Mouse (Mus musculus): ENCODE results near the gene Hes7. TPM values are rescaled to one million over a fixed set of nuclear protein-coding genes. Genes with fewer than 3 reads are reported as not detected.

The Hes7 gene
- total RNA-seq, 2 experiments from 2014 or later = not detected

DNA sequence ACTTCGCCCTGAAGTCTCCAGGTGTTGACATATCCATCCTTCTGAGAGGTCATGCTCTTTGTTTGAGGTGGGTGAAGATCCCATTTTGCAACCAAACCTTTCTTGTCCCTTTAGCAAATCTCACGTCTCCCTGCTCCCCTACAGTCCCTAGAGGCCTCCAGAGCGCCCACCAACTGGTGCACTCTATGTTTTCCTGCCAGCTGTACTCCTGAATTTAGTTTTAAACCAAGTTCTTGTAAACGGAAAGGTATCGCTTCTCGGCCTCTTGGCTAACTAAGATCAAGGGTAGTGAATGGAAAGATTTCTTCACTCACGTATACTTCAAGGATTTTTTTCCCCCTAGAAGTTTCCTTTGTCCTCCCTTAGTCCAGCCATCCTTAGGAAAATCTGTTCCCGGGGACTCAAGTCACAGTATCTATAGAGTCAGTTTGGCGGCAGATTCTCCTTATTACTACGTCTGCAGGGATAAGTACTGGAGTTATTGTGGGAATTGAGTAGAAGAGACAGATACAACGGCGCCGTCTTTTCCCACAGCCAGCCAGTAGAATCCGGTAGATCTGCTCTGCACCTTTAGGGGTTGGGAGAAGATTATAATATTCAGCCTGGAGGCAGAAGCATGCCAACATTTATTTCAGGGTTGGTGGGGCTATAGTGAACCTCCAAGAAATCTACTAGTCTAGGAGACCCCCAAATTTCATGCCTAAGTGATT is 603 bp upstream of the Hes7 start:
- no peak for DNase-seq

DNA sequence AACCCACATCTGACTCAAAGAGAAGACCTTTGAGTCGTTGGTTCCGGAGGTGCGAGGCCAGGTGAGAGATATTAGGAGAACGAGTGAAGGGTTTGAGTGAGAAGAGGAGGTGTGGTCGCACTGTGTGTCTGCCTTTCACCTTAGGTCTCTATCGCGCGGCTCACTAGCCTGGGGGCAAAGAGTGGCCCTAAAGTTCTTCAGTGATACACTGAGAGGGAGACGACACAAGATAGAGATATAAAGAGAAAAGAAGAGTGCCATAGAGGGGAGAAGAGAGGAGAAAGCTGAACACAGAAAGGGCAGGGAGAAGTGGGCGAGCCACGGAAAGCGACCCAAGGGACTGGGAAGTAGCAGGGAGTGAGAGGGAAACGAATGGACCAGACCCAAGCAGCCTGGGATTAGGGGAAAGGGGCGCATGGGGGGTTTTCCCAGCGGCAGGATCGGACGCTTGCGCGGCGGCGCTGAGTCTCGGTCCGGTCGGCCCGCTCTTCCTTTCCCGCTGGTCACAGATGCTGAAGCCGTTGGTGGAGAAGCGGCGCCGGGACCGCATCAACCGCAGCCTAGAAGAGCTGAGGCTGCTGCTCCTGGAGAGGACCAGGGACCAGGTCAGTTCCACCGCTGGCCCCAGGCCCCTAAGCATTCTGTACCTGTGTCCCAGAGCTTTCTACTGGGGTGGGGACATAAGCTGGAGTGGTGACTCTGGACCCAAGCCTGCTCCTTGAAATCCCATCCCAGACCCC is 967 bp downstream of the Hes7 start:
- peak; percentile 25 for DNase-seq

DNA sequence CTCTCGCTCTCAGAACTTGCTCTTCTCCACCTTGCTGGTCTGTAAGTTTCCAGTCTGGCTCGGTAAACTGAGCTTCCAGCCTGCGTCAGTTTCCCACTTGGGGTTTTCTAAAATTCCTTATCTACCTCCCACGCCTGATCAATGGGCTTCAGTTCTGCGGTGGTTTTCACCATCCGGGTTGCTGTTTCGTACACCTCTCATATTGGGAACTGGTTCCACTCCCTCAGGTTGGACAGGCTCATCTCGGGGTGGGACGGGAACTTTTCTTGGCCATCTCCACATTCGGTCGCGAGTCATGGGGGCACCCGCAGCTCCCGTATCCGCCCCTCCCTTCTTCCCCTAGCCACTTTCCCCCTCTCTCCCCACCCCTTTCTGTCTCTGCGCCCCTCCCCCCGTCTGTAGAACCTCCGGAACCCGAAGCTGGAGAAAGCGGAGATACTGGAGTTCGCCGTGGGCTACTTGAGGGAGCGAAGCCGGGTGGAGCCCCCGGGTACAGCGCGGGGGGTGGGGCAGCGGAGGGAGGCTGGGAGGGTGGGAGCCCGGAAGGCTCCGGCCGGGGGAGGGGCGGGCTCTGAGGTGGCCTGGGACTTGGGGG is 1.6 kb downstream of the Hes7 start:
- DNase-seq = peak; percentile 69

DNA sequence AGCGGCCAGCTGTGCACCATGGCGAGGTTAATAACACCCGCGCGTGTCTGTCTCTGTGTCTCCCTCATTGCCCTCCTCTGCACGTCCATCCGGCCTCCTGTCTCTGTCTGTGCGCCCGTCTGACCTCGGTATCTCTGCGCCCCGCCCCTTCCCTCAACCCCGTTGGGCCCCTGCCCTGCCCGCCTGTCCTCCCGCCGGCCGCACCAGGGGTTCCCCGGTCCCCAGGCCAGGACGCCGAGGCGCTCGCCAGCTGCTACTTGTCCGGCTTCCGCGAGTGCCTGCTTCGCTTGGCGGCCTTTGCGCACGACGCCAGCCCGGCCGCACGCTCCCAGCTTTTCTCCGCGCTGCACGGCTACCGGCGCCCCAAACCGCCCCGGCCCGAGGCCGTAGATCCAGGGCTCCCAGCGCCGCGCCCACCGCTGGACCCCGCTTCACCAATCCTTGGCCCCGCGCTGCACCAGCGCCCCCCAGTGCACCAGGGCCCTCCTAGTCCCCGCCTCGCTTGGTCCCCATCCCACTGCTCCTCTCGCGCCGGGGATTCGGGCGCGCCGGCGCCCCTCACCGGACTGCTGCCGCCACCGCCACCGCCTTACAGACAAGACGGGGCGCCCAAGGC is 2.2 kb downstream of the Hes7 start, which contains the start of gene 9130213A22Rik:
TSS of gene 9130213A22Rik (minus strand) at position 254 of the 616 bp plus-strand sequence.
- peak; percentile 86 for DNase-seq

DNA sequence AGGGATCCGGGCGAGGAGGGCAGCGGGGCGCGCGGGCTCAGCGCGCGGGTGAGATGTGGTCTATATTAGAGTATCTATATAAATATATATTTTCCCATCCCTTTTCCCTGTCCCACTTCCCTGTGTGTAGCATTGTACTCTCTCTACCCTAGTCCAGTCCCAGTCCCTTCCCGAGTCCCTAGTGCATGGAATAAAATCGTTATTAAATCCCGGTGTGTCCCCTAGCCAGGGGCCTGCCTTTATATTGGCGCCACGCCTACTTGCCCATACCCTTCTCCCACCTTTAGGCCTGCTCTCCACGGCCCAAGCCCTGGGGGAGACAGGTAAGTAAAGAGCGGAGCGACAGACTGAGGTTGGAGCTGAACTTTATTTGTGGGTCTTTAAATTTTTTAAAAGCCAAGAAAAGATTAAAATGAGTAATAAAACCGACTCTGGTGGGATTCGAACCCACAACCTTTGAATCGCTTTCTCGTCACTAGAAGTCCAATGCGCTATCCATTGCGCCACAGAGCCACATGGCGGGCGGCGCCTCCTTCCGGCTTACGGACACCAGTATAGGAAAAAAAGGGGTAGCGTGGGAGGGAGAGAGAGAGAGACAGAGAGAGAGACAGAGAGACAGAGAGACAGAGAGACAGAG is 3.0 kb downstream of the Hes7 start:
- DNase-seq = peak; percentile 84

DNA sequence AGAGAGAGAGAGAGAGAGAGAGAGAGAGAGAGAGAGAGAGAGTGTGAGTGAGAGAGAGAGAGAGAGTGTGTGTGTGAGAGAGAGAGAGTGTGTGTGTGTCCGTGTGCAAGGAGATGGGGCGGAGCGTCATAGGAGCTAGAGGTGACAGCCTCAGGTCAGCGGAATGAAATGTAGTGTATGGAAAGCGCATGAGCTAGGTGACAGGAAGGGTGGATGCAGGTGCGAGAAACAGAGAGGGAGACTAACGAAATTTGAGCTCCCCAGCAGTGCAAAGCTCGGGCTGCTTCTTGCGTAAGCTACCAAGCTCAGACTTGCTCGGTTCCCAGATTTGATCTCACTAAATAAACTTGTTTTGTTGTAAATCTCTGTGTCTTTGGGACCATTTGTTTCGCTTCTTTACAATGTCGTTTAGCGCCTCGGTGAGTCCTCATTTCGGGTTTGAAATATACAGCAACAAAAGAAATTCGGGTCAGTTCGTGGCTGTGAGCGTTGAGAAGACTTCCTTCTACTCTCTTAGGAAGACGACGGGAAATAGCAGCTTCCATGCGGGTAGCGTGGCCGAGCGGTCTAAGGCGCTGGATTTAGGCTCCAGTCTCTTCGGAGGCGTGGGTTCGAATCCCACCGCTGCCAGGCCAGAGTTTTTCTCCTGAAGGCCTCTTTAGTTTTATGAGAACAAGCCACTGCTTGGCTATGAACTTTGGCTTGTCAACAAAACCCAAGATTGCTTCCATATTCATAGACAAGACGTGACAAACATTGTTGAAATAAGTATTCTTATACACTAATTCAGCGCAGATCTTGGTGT is 3.7 kb downstream of the Hes7 start:
- peak; percentile 89 for DNase-seq

DNA sequence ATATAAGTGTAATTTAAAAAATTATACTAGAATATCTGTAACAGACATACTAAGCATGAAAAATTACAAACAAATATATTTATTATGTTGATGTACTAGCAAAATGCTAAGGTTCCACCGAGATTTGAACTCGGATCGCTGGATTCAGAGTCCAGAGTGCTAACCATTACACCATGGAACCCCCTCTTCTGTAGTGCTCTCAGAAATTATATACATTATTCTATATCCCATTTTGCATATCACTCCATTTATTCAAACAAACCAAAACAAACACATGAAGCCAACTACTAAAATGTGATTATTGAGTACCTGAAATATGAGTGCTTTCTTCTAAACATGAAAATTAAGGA is 4.3 kb downstream of the Hes7 start:
- peak; percentile 51 for DNase-seq

DNA sequence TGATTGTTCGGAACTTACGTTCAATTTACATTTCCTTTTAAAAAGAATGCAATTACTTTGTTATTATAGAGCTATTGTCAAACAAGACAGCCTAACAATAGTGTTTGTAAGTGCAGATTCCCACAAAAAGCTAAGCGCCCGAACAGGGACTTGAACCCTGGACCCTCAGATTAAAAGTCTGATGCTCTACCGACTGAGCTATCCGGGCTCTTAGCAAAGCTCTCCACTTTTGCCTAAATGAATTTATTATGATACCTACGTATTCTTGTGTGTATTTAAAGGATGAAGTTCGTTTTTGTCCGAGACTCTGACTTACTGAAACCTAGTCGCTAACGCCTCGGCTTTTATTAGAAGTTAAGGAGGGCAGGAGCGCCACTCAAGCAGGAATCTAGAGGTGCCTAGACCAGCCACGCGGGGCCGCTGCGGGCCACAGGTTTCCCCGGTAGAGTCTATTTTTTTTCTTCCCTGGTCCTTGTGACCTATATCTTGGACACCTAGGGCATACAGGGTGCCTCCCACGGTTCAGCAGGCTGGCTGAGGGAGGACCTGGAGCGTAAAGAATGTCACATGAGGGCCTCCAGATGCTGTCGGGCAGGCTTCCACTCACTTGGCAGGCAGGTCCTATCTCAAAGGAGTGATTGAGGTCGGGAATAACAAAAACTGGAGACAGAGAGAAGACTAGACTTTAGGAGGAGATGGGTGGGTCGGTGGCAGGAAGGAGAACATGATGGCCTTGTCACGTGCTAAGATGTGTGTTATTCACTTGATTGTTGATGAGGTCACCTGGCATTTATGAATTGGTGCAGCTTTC is 5.0 kb downstream of the Hes7 start:
- DNase-seq = peak; percentile 66

DNA sequence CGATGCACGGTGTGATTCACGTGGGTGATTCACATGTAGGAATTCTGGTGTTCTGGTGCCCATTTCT is 5.5 kb downstream of the Hes7 start, which contains the start of gene Aloxe3:
TSS of gene Aloxe3 (plus strand) at position 45 of the 67 bp plus-strand sequence.
- no peak for DNase-seq

DNA sequence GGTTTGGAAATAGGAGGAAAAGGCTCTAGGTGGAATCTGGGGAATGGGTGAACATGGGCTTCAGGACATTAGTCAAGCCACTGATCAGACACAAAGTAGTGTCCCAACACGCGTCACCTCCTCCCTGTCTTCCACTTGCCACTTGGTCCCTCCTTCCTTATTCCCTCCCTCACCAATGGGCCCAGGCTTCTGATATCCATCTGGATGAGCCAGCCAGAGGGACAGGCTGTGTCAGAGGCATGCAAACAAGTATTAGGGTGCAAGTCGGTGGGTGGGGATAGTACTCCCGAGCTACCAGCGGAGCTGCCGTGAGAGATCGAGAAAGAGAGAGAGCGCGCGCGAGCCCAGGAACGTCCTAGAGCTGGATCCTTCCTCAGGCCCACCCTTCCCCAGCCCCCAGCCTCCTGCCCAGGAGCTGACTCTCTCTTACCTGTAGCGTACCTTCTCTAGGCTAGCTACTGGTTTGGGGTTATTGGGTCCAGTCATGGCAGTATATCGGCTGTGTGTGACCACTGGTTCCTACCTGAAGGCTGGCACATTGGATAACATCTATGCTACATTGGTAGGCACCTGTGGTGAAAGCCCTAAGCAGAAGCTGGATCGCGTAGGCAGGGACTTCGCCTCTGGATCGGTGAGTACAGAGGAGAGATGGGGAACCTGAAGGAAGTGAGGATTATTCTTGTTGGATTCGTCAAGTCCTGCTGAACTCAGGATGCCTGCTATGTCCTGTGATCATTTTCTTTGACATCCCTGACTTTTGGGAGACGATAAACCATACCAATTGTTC is 5.9 kb downstream of the Hes7 start:
- no peak for DNase-seq

DNA sequence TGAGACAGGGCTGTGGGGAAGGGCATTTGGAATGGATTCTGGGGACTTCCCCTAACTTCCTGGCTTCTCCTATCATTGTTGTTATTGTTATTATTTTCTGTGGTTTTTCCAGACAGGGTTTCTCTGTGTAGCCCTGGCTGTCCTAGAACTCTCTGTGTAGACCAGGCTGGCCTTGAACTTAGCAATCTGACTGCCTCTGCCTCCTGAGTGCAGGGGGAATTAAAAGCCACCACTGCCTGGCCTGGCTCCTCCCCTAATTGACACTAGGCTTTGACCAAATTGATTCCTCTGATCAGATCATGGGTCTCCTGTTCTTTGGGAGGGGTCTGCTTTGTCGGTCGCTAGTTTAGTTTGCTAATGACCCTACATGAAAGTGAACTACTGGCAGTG is 6.5 kb downstream of the Hes7 start:
- DNase-seq = no peak

DNA sequence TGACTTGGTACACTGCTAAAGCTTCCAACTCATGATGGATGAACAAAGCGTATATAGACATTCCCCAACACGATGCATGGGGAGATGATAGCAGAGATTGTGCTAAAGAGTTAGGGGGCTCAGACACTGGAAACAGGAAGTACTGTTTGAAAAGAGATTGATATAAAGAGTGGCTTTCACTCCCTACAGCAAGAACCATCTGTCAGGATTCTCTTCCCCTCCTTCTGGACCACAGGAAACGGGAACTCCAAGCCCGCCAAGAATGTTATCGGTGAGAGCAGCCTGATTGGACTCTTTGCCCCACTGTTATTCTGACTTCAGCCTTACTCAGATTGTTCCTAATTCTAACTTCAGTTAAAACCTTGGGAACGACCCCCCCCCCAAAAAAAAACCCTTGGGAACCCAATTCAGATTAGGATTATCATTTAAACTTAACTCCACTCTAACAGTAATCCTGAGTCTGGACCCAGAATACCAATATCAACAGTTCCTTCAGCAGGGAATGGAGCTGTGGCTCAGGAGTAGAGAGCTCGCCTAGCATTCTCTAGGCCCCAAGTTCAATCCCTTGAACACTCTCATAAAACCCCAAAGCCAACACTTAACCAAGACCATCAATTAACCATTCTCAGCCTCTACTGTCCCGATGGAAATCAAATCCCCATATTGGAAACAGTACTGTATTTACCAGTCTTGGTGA is 8.4 kb downstream of the Hes7 start:
- no peak for DNase-seq

DNA sequence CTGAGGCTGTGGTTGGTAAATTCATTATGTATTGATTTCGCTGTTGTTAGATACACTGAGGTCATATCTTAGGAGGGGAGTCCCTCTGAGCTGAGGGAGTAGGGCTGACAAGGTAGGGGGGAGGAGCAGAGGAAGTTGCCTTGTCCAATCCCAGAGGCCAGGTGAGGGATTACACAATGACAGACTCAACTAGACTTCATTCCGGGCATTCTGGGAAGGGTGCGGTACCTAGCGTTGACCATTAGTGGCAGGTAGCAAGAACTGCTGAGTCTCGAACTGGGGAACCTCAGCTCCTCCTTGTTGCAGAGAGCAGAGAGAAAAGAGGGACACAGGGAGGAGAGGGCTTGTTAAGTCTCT is 13.3 kb downstream of the Hes7 start:
- DNase-seq = no peak

DNA sequence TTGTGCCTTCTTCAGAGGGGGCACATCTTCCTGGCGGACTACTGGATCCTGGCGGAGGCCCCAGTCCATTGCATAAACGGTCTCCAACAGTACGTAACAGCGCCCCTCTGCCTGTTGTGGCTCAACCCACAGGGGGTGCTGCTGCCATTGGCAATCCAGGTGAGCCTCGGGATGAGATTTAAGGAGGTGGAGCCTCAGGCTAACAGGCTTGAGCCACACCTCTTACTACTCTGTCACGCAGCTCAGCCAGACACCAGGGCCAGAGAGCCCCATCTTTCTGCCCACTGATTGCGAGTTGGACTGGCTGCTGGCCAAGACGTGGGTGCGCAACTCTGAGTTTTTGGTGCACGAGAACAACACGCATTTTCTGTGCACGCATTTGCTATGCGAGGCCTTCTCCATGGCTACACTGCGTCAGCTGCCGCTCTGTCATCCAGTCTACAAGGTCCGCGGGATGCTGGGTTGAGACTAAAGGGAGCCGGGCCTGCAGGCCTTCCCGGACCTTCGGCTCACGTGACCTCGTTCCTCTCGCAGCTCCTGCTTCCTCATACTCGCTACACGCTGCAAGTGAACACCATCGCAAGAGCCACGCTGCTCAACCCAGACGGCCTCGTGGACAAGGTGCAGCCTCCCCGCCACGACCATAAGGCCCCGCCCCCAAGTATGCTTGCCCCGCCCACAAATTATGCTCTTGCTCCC is 13.9 kb downstream of the Hes7 start:
- peak; percentile 39 for DNase-seq

DNA sequence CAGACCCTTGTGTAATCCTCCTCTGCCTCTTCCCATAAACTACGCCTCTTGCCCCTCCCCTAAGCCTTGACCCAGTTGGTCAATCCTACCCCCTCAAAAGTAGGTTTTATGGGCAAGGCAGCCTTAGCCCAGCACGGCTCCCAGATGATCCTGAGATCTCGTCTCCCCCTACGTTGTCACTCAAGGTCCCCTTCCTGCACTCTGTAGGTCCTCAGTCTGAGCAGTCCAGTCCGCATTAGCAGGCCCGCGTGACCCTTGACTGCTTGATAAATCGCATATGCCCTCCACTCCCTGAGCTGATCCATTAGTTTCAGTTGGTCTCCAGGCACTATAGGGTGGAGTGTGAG is 14.4 kb downstream of the Hes7 start:
- DNase-seq = no peak

DNA sequence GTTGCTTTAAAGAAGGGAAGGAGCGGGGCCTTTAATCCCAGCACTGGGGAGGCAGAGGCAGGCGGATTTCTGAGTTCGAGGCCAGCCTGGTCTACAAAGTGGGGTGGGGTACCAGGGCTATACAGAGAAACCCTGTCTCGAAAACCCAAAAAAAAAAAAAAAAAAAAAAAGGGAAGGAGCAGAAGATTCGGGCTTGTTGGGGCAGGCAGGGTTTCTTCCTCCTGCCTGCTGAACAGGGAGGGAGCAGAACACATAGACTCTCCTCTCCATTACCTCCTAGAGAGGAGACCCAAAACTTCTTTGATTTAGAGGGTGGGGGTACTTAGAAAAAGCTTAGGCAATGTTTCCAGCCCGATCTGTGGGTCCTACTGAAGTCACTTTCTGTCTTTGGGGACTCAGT is 15.2 kb downstream of the Hes7 start:
- no peak for DNase-seq

DNA sequence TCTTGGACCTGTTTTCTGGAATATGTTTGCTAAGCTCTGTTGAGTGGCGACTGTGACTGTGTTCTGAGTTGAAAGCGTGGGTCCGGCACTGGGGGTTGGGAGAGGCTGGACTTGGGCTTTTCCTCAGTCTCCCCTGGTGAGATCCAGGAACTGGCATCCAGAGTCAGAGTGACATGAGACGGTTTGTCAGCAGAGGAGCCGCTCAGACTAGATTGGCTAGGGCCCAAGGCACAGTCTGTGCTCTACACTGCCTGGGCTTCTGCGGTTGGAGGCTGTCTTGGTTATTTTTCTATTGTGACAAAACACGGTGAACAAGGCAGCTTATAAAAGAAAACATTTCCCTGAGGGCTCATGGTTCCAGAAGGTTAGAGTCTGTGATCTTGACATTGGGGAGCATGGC is 27.3 kb downstream of the Hes7 start:
- DNase-seq = no peak

DNA sequence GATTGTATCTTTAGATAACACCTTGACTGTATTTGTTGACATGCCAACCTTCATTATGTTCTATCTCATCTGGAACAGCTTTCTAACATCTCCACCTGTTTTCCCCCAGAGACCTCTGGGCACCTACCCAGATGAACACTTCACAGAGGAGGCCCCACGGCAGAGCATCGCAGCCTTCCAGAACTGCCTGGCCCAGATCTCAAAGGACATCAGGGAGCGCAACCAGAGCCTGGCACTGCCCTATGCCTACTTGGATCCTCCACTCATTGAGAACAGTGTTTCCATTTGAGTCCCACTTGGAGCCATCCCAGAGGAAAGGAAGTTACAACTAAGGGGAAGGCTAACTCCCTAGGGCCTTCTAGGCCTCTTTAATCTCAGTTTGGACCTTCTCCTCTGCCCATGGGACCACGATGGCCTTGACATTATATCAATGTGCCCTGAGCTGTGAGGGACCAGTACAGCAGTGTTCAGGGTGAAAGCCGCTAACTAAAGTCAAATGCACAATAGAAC is 28.3 kb downstream of the Hes7 start:
- no peak for DNase-seq

DNA sequence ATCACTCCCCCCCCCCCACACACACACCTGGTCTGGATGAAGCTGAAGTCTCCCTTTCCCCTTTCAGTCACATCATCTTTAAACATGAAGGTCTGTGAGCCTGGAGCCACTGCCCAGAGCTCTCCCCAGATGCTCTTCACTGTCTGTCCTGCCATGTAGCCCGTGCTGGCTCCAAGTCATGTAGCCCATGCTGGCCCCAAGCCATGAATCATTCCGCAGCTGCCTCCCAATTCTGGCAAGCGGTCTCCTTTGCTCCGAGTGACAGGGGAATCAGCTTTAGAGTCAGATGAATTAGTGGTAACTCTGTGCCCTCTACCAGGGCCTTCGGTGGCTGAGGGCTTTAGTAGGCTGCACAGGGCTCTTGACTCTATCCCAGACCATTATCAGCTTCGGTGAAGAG is 29.5 kb downstream of the Hes7 start:
- peak; percentile 60 for DNase-seq
